8 mouse cellular contexts compared by ENCODE assay signal in the genomic region with DNA sequence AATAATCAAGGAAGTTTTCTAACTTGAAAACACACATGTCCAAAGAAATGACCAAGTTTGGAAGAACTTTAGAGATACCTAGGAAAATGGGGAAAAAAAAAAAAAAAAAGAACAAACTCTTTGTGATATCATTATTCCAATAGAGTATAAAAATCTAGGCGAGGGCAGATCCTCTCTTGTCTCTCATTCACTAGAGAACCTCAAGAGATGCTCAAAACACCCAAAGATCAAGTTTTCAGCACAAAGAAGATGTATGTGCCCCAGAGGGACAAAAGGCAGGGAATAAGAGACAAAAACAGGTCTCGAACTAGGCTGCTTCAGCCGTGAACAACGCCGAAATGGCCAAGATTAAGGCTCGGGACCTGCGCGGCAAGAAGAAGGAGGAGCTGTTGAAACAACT. TPM values are rescaled to one million over a fixed set of nuclear protein-coding genes. Genes with fewer than 3 reads are reported as not detected.
DNase-seq lines count a peak whose midpoint lies in the region; ATAC-seq and TF ChIP-seq lines count a peak whose summit lies in the region.

Gene Gm2000 (plus strand): TSS at position 301 of the 400 bp plus-strand sequence.

- no peak for ATAC-seq in activated CD4-positive, CD25-positive, alpha-beta regulatory T cell, adult 4 months
- ATAC-seq in forebrain, embryonic 16.5 days, result no peak
- no peak for ATAC-seq in hindbrain, embryonic 13.5 days (ENCODE audit: low FRiP score)
- no peak for ATAC-seq in liver, embryonic 15.5 days (ENCODE audit: insufficient read depth)

- no peak within 1 kb of the TSS for H3K4me2 ChIP-seq in CH12.LX (ENCODE audit: insufficient read depth, low read depth, poor library complexity, severe bottlenecking)
- no peak within 1 kb of the TSS for H3K4me2 ChIP-seq in forebrain, embryonic 16.5 days (ENCODE audit: low read length)
- no peak within 1 kb of the TSS for H3K4me2 ChIP-seq in hindbrain, embryonic 13.5 days
- no peak within 1 kb of the TSS for H3K4me2 ChIP-seq in liver, embryonic 15.5 days

- no peak within 1 kb of the TSS for H3K27ac ChIP-seq in CH12.LX (ENCODE audit: insufficient read depth, low read depth)
- H3K27ac ChIP-seq in forebrain, embryonic 16.5 days (ENCODE audit: low read length), result no peak within 1 kb of the TSS
- H3K27ac ChIP-seq in hindbrain, embryonic 13.5 days, result no peak within 1 kb of the TSS
- no peak within 1 kb of the TSS for H3K27ac ChIP-seq in liver, embryonic 15.5 days (replicated peaks)

- no peaks in the 10 kb centered on the region for H3K4me1 ChIP-seq in CH12.LX (ENCODE audit: control insufficient read depth in 1 of 2, insufficient read depth in 2 of 2)
- no peaks in the 10 kb centered on the region for H3K4me1 ChIP-seq in forebrain, embryonic 16.5 days (replicated peaks; ENCODE audit: control insufficient read depth, insufficient read depth, low read length)
- H3K4me1 ChIP-seq in hindbrain, embryonic 13.5 days (replicated peaks), result no peaks in the 10 kb centered on the region
- H3K4me1 ChIP-seq in liver, embryonic 15.5 days (replicated peaks), result no peaks in the 10 kb centered on the region

- TF ChIP-seq CTCF in CH12.LX (conservative IDR thresholded peaks at IDR 0.05 in 1 of 2, IDR thresholded peaks at IDR 0.05 in 1 of 2; ENCODE audit: low read depth in 2 of 2, low read length in 2 of 2), result no peak

- no peak for DNase-seq in CH12.LX (ENCODE audit: extremely low read depth)
- no peak for DNase-seq in urinary bladder, postnatal 25 days (ENCODE audit: low spot score)
- DNase-seq in right cerebral cortex, postnatal 10 days (ENCODE audit: low spot score in 2 of 2), result no peak
- DNase-seq in kidney, postnatal 14 days, result no peak

- no peak within 1 kb of the TSS for H3K9ac ChIP-seq in CH12.LX (ENCODE audit: insufficient read depth, low read depth)
- H3K9ac ChIP-seq in forebrain, embryonic 16.5 days (replicated peaks; ENCODE audit: low read depth, low read length), result no peak within 1 kb of the TSS
- no peak within 1 kb of the TSS for H3K9ac ChIP-seq in hindbrain, embryonic 13.5 days
- no peak within 1 kb of the TSS for H3K9ac ChIP-seq in liver, embryonic 15.5 days

- in situ Hi-C loops in CH12.LX (cut with MboI; ENCODE audit: low pct_ligation_motif_present, low pct_unique_long_range_greater_than_20kb, low sequenced_read_pairs), result no loop called here

- TF ChIP-seq POLR2A in CH12.LX (IDR thresholded peaks at IDR 0.05; ENCODE audit: low read depth, low read length), result no peak

- 89% methylated on average over 8 of the region's 8 CpGs for whole genome bisulfite sequencing in forebrain, embryonic 16.5 days
- WGBS in hindbrain, embryonic 13.5 days, result 89% methylated on average over 8 of the region's 8 CpGs
- WGBS in liver, embryonic 15.5 days (ENCODE audit: insufficient replicate concordance), result 76% methylated on average over 8 of the region's 8 CpGs

- H3K4me3 ChIP-seq in CH12.LX (replicated peaks in 1 of 3; ENCODE audit: low read depth in 2 of 3, low read length in 2 of 3, poor library complexity in 1 of 3), result no peak within 1 kb of the TSS
- no peak within 1 kb of the TSS for H3K4me3 ChIP-seq in forebrain, embryonic 16.5 days (replicated peaks; ENCODE audit: low read length)
- no peak within 1 kb of the TSS for H3K4me3 ChIP-seq in hindbrain, embryonic 13.5 days
- no peak within 1 kb of the TSS for H3K4me3 ChIP-seq in liver, embryonic 15.5 days (replicated peaks)

- no peaks in the 10 kb centered on the region for H3K79me2 ChIP-seq in CH12.LX (replicated peaks; ENCODE audit: control insufficient read depth, extremely low read depth, insufficient read depth, poor library complexity, severe bottlenecking)

- H3K27me3 ChIP-seq in CH12.LX (replicated peaks), result no peaks in the 10 kb centered on the region
- no peaks in the 10 kb centered on the region for H3K27me3 ChIP-seq in forebrain, embryonic 16.5 days (replicated peaks; ENCODE audit: control insufficient read depth, insufficient read depth, low read length)
- no peaks in the 10 kb centered on the region for H3K27me3 ChIP-seq in hindbrain, embryonic 13.5 days
- no peaks in the 10 kb centered on the region for H3K27me3 ChIP-seq in liver, embryonic 15.5 days

- no peak for TF ChIP-seq EP300 in CH12.LX (IDR thresholded peaks at IDR 0.05; ENCODE audit: low read length)

- no peaks in the 10 kb centered on the region for H3K36me3 ChIP-seq in CH12.LX (replicated peaks in 1 of 2; ENCODE audit: control insufficient read depth in 1 of 2, insufficient read depth in 1 of 2, low read length in 1 of 2)
- H3K36me3 ChIP-seq in forebrain, embryonic 16.5 days (ENCODE audit: control insufficient read depth, insufficient read depth), result no peaks in the 10 kb centered on the region
- H3K36me3 ChIP-seq in hindbrain, embryonic 13.5 days, result no peaks in the 10 kb centered on the region
- H3K36me3 ChIP-seq in liver, embryonic 15.5 days (replicated peaks), result no peaks in the 10 kb centered on the region

- TF ChIP-seq RAD21 in CH12.LX (IDR thresholded peaks at IDR 0.05; ENCODE audit: low read depth, low read length), result no peak

- H3K9me3 ChIP-seq in CH12.LX (replicated peaks; ENCODE audit: low read length), result no peaks in the 10 kb centered on the region
- no peaks in the 10 kb centered on the region for H3K9me3 ChIP-seq in forebrain, embryonic 16.5 days (ENCODE audit: control insufficient read depth, low read length)
- no peaks in the 10 kb centered on the region for H3K9me3 ChIP-seq in hindbrain, embryonic 13.5 days
- H3K9me3 ChIP-seq in liver, embryonic 15.5 days (replicated peaks), result no peaks in the 10 kb centered on the region

- dilution Hi-C loops in CH12.LX (cut with MboI; ENCODE audit: extremely low pct_ligation_motif_present, extremely low pct_unique_long_range_greater_than_20kb, low sequenced_read_pairs), result no loop called here

TF ChIP-seq in CH12.LX, 34 proteins besides CTCF, POLR2A, EP300 and RAD21:
- TF ChIP-seq KAT2A (IDR thresholded peaks at IDR 0.05; ENCODE audit: insufficient replicate concordance, low read length) (no peak), NRF1 (IDR thresholded peaks at IDR 0.05; ENCODE audit: low read depth, low read length) (no peak), MAX (IDR thresholded peaks at IDR 0.05; ENCODE audit: low read length) (no peak), TCF12 (IDR thresholded peaks at IDR 0.05; ENCODE audit: low read depth, low read length) (no peak), POLR2AphosphoS2 (IDR thresholded peaks at IDR 0.05; ENCODE audit: low read depth, low read length) (no peak), ETS1 (conservative IDR thresholded peaks at IDR 0.05; ENCODE audit: low read depth, low read length) (no peak), E2F4 (IDR thresholded peaks at IDR 0.05; ENCODE audit: insufficient replicate concordance, low read depth, low read length) (no peak), TBP (conservative IDR thresholded peaks at IDR 0.05; ENCODE audit: low read depth, low read length) (no peak), HCFC1 (IDR thresholded peaks at IDR 0.05; ENCODE audit: low read depth, low read length) (no peak), MEF2A (IDR thresholded peaks at IDR 0.05; ENCODE audit: borderline replicate concordance, low read depth, low read length) (no peak), RCOR1 (conservative IDR thresholded peaks at IDR 0.05; ENCODE audit: low read depth, low read length) (no peak), ZKSCAN1 (IDR thresholded peaks at IDR 0.05; ENCODE audit: borderline replicate concordance, low read depth, low read length) (no peak), MAFK (IDR thresholded peaks at IDR 0.05; ENCODE audit: insufficient replicate concordance, low read length) (no peak), NELFE (IDR thresholded peaks at IDR 0.05; ENCODE audit: low read depth, low read length) (no peak)

RNA-seq across cellular contexts. Expression of gene Gm2000, which starts in this region (rescaled TPM):
- total RNA-seq in CH12.LX (2012; rRNA removed) (475 and 885 TPM in 2 replicates), CH12.LX (2014; rRNA removed) (1,436 and 1,655 TPM in 2 replicates)
- polyA plus RNA-seq in CH12.LX (2012; ENCODE audit: insufficient read length, low read depth), result 2,494 and 2,614 TPM in 2 replicates
- polyA plus RNA-seq in activated CD4-positive, CD25-positive, alpha-beta regulatory T cell, adult 4 months (2017; shearing (Covaris generic)), result 1,000 to 10,000 TPM; 2,495 to 3,349 TPM
- polyA plus RNA-seq in forebrain, embryonic 16.5 days (2015; fragmentation: Nextera tagmentation; extraction: Ambion mirVana), result 492 and 576 TPM in 2 replicates
- 567 and 588 TPM in 2 replicates for polyA plus RNA-seq in hindbrain, embryonic 13.5 days (2015; fragmentation: Nextera tagmentation; extraction: Ambion mirVana)
- 483 and 500 TPM in 2 replicates for polyA plus RNA-seq in liver, embryonic 15.5 days (2015; fragmentation: Nextera tagmentation; extraction: Ambion mirVana)
